Mouse (Mus musculus) liver, embryonic 13.5 days (tissue): ENCODE results near the gene Fam234b. TPM values are rescaled to one million over a fixed set of nuclear protein-coding genes. Genes with fewer than 3 reads are reported as not detected.
A peak's percentile ranks its signal among the peaks of the same experiment; 100 is the strongest.

ENCODE experiments used
- ATAC-seq: fragments of 200-750 bp; cut with Nextera tagmentation; 2 replicates; pipeline ENCODE4 v1.8.0; 2017; ENCODE audit warnings: low read depth, mild to moderate bottlenecking, moderate number of reproducible peaks, moderate library complexity
- DNase-seq: peaks from one replicate; pipeline ENCODE4 v3.0.0; 2022
- H3K27ac ChIP-seq: fragments of 300-500 bp; sonication (generic); 2 replicates; pipeline ENCODE4 v1.5.1; 2015; ENCODE audit warnings: moderate library complexity, mild to moderate bottlenecking, inconsistent platforms
- H3K27me3 ChIP-seq: fragments of 300-500 bp; sonication (generic); 2 replicates; pipeline ENCODE4 v1.6.1; 2015; ENCODE audit warnings: mild to moderate bottlenecking, inconsistent platforms
- H3K36me3 ChIP-seq: fragments of 300-500 bp; sonication (generic); 2 replicates; pipeline ENCODE4 v1.6.1; 2015; ENCODE audit warnings: mild to moderate bottlenecking, inconsistent platforms
- H3K4me1 ChIP-seq: fragments of 300-500 bp; sonication (generic); replicated peaks from 2 replicates; pipeline ENCODE4 v1.6.1; 2015; ENCODE audit warnings: inconsistent platforms
- H3K4me2 ChIP-seq: fragments of 300-500 bp; sonication (generic); 2 replicates; pipeline ENCODE4 v1.6.1; 2015; ENCODE audit warnings: inconsistent platforms, mild to moderate bottlenecking, moderate library complexity
- H3K4me3 ChIP-seq: fragments of 300-500 bp; sonication (generic); replicated peaks from 2 replicates; pipeline ENCODE4 v1.5.1; 2015; ENCODE audit warnings: mild to moderate bottlenecking, inconsistent platforms
- H3K9ac ChIP-seq: fragments of 300-500 bp; sonication (generic); 2 replicates; pipeline ENCODE4 v1.6.1; 2015; ENCODE audit warnings: mild to moderate bottlenecking, inconsistent platforms
- H3K9me3 ChIP-seq: fragments of 300-500 bp; sonication (generic); replicated peaks from 2 replicates; pipeline ENCODE4 v1.6.1; 2016; ENCODE audit warnings: inconsistent platforms
- WGBS: fragments of 180-500 bp; shearing (Covaris S2); methylation state at CpG from one replicate; pipeline ENCODE4 v1.1.7; 2015; ENCODE audit not compliant: insufficient replicate concordance; 5-methylcytosine and 5-hydroxymethylcytosine counted together
- polyA plus RNA-seq: library from polyadenylated mRNA; unstranded; fragments of >200 nt; fragmentation: Nextera tagmentation; extraction: Ambion mirVana; gene quantifications from 2 replicates; pipeline ENCODE4 v1.2.1, GENCODE M21; 2015

The Fam234b gene
- polyA plus RNA-seq: 30.1 and 43.5 TPM in 2 replicates

- Histone ChIP-seq H3K4me3 (peak within 1 kb of the TSS; percentile 89), H3K27me3 (no peaks in the 10 kb centered on the region), H3K36me3 (peaks cover 28% of the 10 kb centered on the region), H3K9ac (peak within 1 kb of the TSS; percentile 96), H3K27ac (peak within 1 kb of the TSS; percentile 100), H3K4me1 (peaks cover 73% of the 10 kb centered on the region), H3K4me2 (peak within 1 kb of the TSS; percentile 77), H3K9me3 (no peaks in the 10 kb centered on the region)
- DNase-seq: peak; percentile 83
- peak; percentile 78 for ATAC-seq
- under 1% methylated on average over 52 of the region's 52 CpGs for WGBS
These were observed at the start of gene Fam234b, which contains the start of gene Hebp1 for GRCm38 (mm10) chr6:135197921-135198532. TSS of gene Fam234b (plus strand) at chr6:135197977. TSS of gene Hebp1 (minus strand) at chr6:135198022.

GRCm38 (mm10) chr6:135148506-135148905 is 49.3 kb upstream of the Fam234b start:
- H3K4me1 ChIP-seq: 0 out of 2 replicates have a peak, but pooled peaks cover 2% of the 10 kb centered on the region
- ATAC-seq (0 out of 2 replicates have a peak, but pooled peaks have one; percentile 22), DNase-seq (no peak)
- H3K36me3 ChIP-seq: peaks cover 96% of the 10 kb centered on the region
- H3K27ac ChIP-seq: no peak overlapping the region
- H3K9me3 ChIP-seq: peaks cover 3% of the 10 kb centered on the region; the same call in 1 of the 2 replicates
- no peak overlapping the region for H3K9ac ChIP-seq
- 33% methylated on average over 1 of the region's 1 CpGs for WGBS
- no peak overlapping the region for H3K4me3 ChIP-seq
- H3K4me2 ChIP-seq: no peak overlapping the region
- no peaks in the 10 kb centered on the region for H3K27me3 ChIP-seq

GRCm38 (mm10) chr6:135149175-135149574 is 48.6 kb upstream of the Fam234b start:
- Histone ChIP-seq H3K4me2 (no peak overlapping the region), H3K36me3 (peaks cover 95% of the 10 kb centered on the region), H3K27me3 (no peaks in the 10 kb centered on the region), H3K27ac (no peak overlapping the region), H3K9ac (no peak overlapping the region), H3K9me3 (peaks cover 3% of the 10 kb centered on the region; the same call in 1 of the 2 replicates), H3K4me3 (no peak overlapping the region), H3K4me1 (no peaks in the 10 kb centered on the region)
- 81% methylated on average over 4 of the region's 4 CpGs for WGBS
- DNase-seq (no peak), ATAC-seq (peak; percentile 30; the same call in 1 of the 2 replicates)

- Histone ChIP-seq H3K36me3 (peaks cover 95% of the 10 kb centered on the region), H3K4me1 (no peaks in the 10 kb centered on the region), H3K4me2 (no peak overlapping the region), H3K4me3 (no peak overlapping the region), H3K27ac (no peak overlapping the region), H3K9ac (no peak overlapping the region), H3K27me3 (no peaks in the 10 kb centered on the region), H3K9me3 (peaks cover 3% of the 10 kb centered on the region; the same call in 1 of the 2 replicates)
- DNase-seq (no peak), ATAC-seq (no peak)
- WGBS: 82% methylated on average over 4 of the region's 4 CpGs
These were observed 48.1 kb upstream of the Fam234b start for GRCm38 (mm10) chr6:135149722-135150121.

GRCm38 (mm10) chr6:135150311-135150710 is 47.5 kb upstream of the Fam234b start:
- H3K9ac ChIP-seq: no peak overlapping the region
- no peaks in the 10 kb centered on the region for H3K27me3 ChIP-seq
- 18% methylated on average over 5 of the region's 5 CpGs for WGBS
- no peaks in the 10 kb centered on the region for H3K4me1 ChIP-seq
- H3K36me3 ChIP-seq: peaks cover 95% of the 10 kb centered on the region
- ATAC-seq: peak; percentile 52; the same call in 1 of the 2 replicates
- no peak overlapping the region for H3K4me3 ChIP-seq
- no peak for DNase-seq
- peaks cover 3% of the 10 kb centered on the region; the same call in 1 of the 2 replicates for H3K9me3 ChIP-seq
- no peak overlapping the region for H3K27ac ChIP-seq
- no peak overlapping the region for H3K4me2 ChIP-seq

GRCm38 (mm10) chr6:135153719-135154118 is 44.1 kb upstream of the Fam234b start:
- Histone ChIP-seq H3K27ac (no peak overlapping the region), H3K4me3 (no peak overlapping the region), H3K9me3 (peaks cover 3% of the 10 kb centered on the region; the same call in 1 of the 2 replicates), H3K4me2 (no peak overlapping the region), H3K4me1 (peaks cover 26% of the 10 kb centered on the region), H3K27me3 (no peaks in the 10 kb centered on the region), H3K36me3 (peaks cover 83% of the 10 kb centered on the region), H3K9ac (no peak overlapping the region)
- 83% methylated on average over 5 of the region's 5 CpGs for WGBS
- ATAC-seq (no peak), DNase-seq (no peak)

GRCm38 (mm10) chr6:135156597-135156996 is 41.2 kb upstream of the Fam234b start:
- peak; percentile 58 for ATAC-seq
- peaks cover 81% of the 10 kb centered on the region for H3K36me3 ChIP-seq
- H3K27ac ChIP-seq: no peak overlapping the region
- peaks cover 51% of the 10 kb centered on the region for H3K4me1 ChIP-seq
- no peak overlapping the region for H3K9ac ChIP-seq
- no peak for DNase-seq
- H3K9me3 ChIP-seq: peaks cover 3% of the 10 kb centered on the region; the same call in 1 of the 2 replicates
- no peak overlapping the region for H3K4me2 ChIP-seq
- no peaks in the 10 kb centered on the region for H3K27me3 ChIP-seq
- no peak overlapping the region for H3K4me3 ChIP-seq
- WGBS: 39% methylated on average over 8 of the region's 8 CpGs

GRCm38 (mm10) chr6:135157496-135157895 is 40.3 kb upstream of the Fam234b start:
- Histone ChIP-seq H3K9me3 (peaks cover 3% of the 10 kb centered on the region; the same call in 1 of the 2 replicates), H3K27me3 (no peaks in the 10 kb centered on the region), H3K4me3 (no peak overlapping the region), H3K4me1 (peaks cover 58% of the 10 kb centered on the region), H3K27ac (peak overlapping the region; percentile 43), H3K9ac (0 out of 2 replicates have a peak overlapping the region, but pooled peaks have one; percentile 27), H3K4me2 (no peak overlapping the region), H3K36me3 (peaks cover 78% of the 10 kb centered on the region)
- peak; percentile 22; the same call in 1 of the 2 replicates for ATAC-seq
- WGBS: 74% methylated on average over 4 of the region's 4 CpGs
- DNase-seq: no peak

GRCm38 (mm10) chr6:135158509-135158908 is 39.3 kb upstream of the Fam234b start:
- H3K36me3 ChIP-seq: peaks cover 78% of the 10 kb centered on the region
- WGBS: 74% methylated on average over 4 of the region's 4 CpGs
- H3K4me3 ChIP-seq: no peak overlapping the region
- H3K9me3 ChIP-seq: no peaks in the 10 kb centered on the region
- H3K4me1 ChIP-seq: peaks cover 68% of the 10 kb centered on the region
- DNase-seq (no peak), ATAC-seq (no peak)
- peak overlapping the region; percentile 33; the same call in 1 of the 2 replicates for H3K9ac ChIP-seq
- 0 out of 2 replicates have a peak overlapping the region, but pooled peaks have one; percentile 55 for H3K27ac ChIP-seq
- H3K4me2 ChIP-seq: no peak overlapping the region
- no peaks in the 10 kb centered on the region for H3K27me3 ChIP-seq

GRCm38 (mm10) chr6:135161356-135161755 is 36.4 kb upstream of the Fam234b start:
- H3K4me3 ChIP-seq: no peak overlapping the region
- no peaks in the 10 kb centered on the region for H3K27me3 ChIP-seq
- H3K9me3 ChIP-seq: no peaks in the 10 kb centered on the region
- ATAC-seq (no peak), DNase-seq (no peak)
- peaks cover 91% of the 10 kb centered on the region for H3K4me1 ChIP-seq
- H3K4me2 ChIP-seq: no peak overlapping the region
- H3K9ac ChIP-seq: no peak overlapping the region
- WGBS: 46% methylated on average over 4 of the region's 4 CpGs
- H3K27ac ChIP-seq: peak overlapping the region; percentile 47; the same call in 1 of the 2 replicates
- H3K36me3 ChIP-seq: peaks cover 71% of the 10 kb centered on the region

- peaks cover 65% of the 10 kb centered on the region for H3K36me3 ChIP-seq
- peak overlapping the region; percentile 82 for H3K27ac ChIP-seq
- 0 out of 2 replicates have a peak overlapping the region, but pooled peaks have one; percentile 45 for H3K4me2 ChIP-seq
- H3K9me3 ChIP-seq: no peaks in the 10 kb centered on the region
- H3K9ac ChIP-seq: peak overlapping the region; percentile 59; the same call in 1 of the 2 replicates
- 83% methylated on average over 3 of the region's 3 CpGs for WGBS
- DNase-seq: no peak
- H3K4me1 ChIP-seq: peaks cover 88% of the 10 kb centered on the region
- H3K4me3 ChIP-seq: no peak overlapping the region
- no peak for ATAC-seq
- no peaks in the 10 kb centered on the region for H3K27me3 ChIP-seq
These were observed 35.5 kb upstream of the Fam234b start for GRCm38 (mm10) chr6:135162311-135162710.
